Mouse (Mus musculus): ENCODE data around the gene Vgll4. TPM values are rescaled to one million over a fixed set of nuclear protein-coding genes. Genes with fewer than 3 reads are reported as not detected.
A peak's percentile ranks its signal among the peaks of the same experiment; 100 is the strongest.

The Vgll4 gene
- polyA plus RNA-seq, 1 experiment from 2014 or later: 74.3 TPM

DNA sequence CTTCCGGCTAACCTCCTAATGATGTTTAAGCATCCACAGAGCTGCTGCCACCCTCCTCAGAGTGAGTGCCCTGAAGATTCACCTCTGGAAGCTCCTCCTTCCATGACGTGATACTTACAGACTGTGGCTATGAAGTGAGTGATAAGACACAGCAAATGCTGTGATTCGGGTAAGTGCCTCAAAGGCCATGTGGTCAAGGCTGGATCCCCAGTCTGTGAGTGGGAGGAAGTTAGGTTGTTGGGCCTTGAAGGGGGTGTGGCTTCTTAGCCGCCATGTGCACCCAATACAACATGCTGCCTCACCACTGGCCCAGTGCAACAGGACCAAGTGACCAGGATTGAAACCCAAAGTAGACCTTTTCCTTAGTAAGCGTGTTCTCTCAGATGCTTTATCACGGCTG, 65.6 kb downstream of the Vgll4 start:
- Histone ChIP-seq H3K4me3 (no peak overlapping the region), H3K27ac (ENCODE audit: poor library complexity, severe bottlenecking) (0 out of 2 replicates have a peak overlapping the region, but pooled peaks have one; percentile 6), H3K9ac (no peak overlapping the region), H3K36me3 (peaks cover 5% of the 10 kb centered on the region; the same call in 1 of the 2 replicates), H3K4me1 (replicated peaks) (peaks cover 91% of the 10 kb centered on the region), H3K4me2 (no peak overlapping the region), H3K27me3 (replicated peaks) (no peaks in the 10 kb centered on the region), H3K9me3 (replicated peaks) (no peaks in the 10 kb centered on the region)
- 51% methylated on average over 6 of the region's 6 CpGs for WGBS
- ATAC-seq (ENCODE audit: insufficient number of reproducible peaks, low FRiP score): no peak

DNA sequence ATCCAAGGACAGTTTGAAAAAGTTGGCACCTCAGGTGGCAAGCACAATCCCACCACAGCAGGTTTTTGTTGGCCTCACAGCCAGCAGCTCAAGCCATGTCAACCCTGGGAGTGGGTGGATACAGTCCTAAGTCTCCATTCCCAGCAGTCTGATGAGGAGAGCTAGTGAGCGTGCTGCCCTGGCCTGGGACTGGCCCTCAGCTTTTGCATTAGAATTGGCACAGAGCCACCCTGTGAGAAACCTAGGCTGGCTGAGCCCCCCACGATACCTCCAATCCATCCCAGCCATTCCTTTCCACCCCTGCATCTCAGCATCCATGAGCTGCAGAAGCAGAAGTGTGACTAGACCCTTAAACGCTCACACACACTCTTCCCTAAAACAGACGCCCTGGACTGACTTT, 67.9 kb downstream of the Vgll4 start:
- Histone ChIP-seq H3K4me2 (peak overlapping the region; percentile 66), H3K27ac (ENCODE audit: poor library complexity, severe bottlenecking) (peak overlapping the region; percentile 88), H3K36me3 (peaks cover 3% of the 10 kb centered on the region), H3K9me3 (replicated peaks) (no peaks in the 10 kb centered on the region), H3K4me1 (replicated peaks) (peaks cover 91% of the 10 kb centered on the region), H3K9ac (peak overlapping the region; percentile 59), H3K4me3 (peak overlapping the region; percentile 18), H3K27me3 (replicated peaks) (no peaks in the 10 kb centered on the region)
- 8% methylated on average over 4 of the region's 4 CpGs for WGBS
- ATAC-seq (ENCODE audit: insufficient number of reproducible peaks, low FRiP score): no peak

- peak; percentile 83 for ATAC-seq (ENCODE audit: insufficient number of reproducible peaks, low FRiP score)
- Histone ChIP-seq H3K27ac (ENCODE audit: poor library complexity, severe bottlenecking) (peak overlapping the region; percentile 88), H3K36me3 (peaks cover 9% of the 10 kb centered on the region), H3K9me3 (replicated peaks) (no peaks in the 10 kb centered on the region), H3K4me1 (replicated peaks) (peaks cover 91% of the 10 kb centered on the region), H3K27me3 (replicated peaks) (no peaks in the 10 kb centered on the region), H3K9ac (peak overlapping the region; percentile 59; the same call in 1 of the 2 replicates), H3K4me3 (peak overlapping the region; percentile 18), H3K4me2 (peak overlapping the region; percentile 66)
- 1% methylated on average over 12 of the region's 12 CpGs for WGBS
These were observed 68.4 kb downstream of the Vgll4 start for GRCm38 (mm10) chr6:114901321-114901824.

DNA sequence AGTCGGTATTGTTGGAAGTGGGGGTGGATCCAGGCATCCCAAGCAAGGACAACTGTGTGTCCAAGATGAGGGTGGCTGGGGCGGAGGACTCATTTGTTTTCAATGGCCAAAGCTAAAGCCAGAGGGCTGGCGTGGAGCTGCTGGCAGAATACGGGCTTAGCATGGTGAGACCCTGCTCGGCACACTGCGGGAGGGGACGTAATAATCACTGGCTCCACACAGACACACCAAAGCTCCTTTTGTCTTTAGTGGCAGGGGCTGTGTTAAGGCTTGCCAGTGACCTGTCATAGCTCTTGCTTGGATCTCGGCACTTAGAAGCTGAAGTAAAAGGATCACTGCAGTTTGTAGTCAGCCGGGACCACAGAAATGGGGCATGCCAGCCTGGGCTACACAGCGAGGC, 69.6 kb downstream of the Vgll4 start:
- H3K27ac ChIP-seq (ENCODE audit: poor library complexity, severe bottlenecking): peak overlapping the region; percentile 75
- peaks cover 17% of the 10 kb centered on the region for H3K36me3 ChIP-seq
- peaks cover 91% of the 10 kb centered on the region for H3K4me1 ChIP-seq (replicated peaks)
- no peaks in the 10 kb centered on the region for H3K27me3 ChIP-seq (replicated peaks)
- H3K9ac ChIP-seq: no peak overlapping the region; the same call in 1 of the 2 replicates
- 37% methylated on average over 10 of the region's 10 CpGs for WGBS
- no peak for ATAC-seq (ENCODE audit: insufficient number of reproducible peaks, low FRiP score)
- H3K4me3 ChIP-seq: 0 out of 2 replicates have a peak overlapping the region, but pooled peaks have one; percentile 2
- peak overlapping the region; percentile 47 for H3K4me2 ChIP-seq
- no peaks in the 10 kb centered on the region; the same call in 1 of the 2 replicates for H3K9me3 ChIP-seq (replicated peaks)

DNA sequence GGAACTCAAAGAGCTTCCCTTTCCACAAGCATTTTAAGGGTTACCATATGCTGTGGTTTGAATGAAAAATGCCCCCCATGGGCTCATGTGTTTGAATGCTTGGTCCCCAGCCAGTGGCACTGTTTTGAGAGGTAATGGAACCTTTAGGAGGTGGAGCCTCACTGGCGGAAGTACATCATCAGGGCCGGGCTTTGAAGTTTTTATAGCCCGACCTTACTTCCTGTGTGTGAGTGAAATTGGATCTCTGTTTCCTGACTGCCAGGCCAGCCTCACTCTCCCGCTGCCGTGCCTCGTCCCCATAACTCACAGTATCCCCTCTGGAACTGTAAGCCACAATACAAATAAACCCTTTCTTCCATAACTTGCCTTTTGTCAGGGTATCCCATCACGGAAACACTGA, 70.1 kb downstream of the Vgll4 start:
- Histone ChIP-seq H3K4me3 (0 out of 2 replicates have a peak overlapping the region, but pooled peaks have one; percentile 2), H3K27ac (ENCODE audit: poor library complexity, severe bottlenecking) (peak overlapping the region; percentile 75), H3K27me3 (replicated peaks) (no peaks in the 10 kb centered on the region), H3K4me1 (replicated peaks) (peaks cover 90% of the 10 kb centered on the region), H3K9me3 (replicated peaks) (no peaks in the 10 kb centered on the region; the same call in 1 of the 2 replicates), H3K9ac (no peak overlapping the region), H3K36me3 (peaks cover 18% of the 10 kb centered on the region), H3K4me2 (peak overlapping the region; percentile 47)
- 23% methylated on average over 7 of the region's 7 CpGs for WGBS
- ATAC-seq (ENCODE audit: insufficient number of reproducible peaks, low FRiP score): no peak

DNA sequence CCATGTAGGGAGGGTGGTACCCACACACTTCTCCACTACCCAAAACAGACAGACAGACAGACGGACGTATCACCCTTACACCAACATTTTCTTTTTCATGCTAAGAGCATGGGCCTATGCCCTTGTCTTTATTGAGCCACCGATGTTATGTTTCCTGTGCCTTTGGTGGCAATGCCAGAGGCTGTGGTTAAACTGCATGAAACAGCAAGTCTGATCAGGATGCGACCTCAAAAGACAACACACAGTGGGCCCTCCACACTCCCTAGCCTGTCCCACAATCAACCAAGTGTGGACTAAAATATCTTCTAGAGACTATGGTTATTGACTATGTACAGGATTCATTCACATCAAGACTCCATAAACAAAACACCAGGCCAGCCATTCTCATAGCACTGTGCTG, 70.8 kb downstream of the Vgll4 start:
- H3K9me3 ChIP-seq (replicated peaks): no peaks in the 10 kb centered on the region; the same call in 1 of the 2 replicates
- no peak for ATAC-seq (ENCODE audit: insufficient number of reproducible peaks, low FRiP score)
- no peaks in the 10 kb centered on the region for H3K27me3 ChIP-seq (replicated peaks)
- H3K4me1 ChIP-seq (replicated peaks): peaks cover 90% of the 10 kb centered on the region
- H3K9ac ChIP-seq: no peak overlapping the region
- H3K4me3 ChIP-seq: no peak overlapping the region
- no peak overlapping the region for H3K27ac ChIP-seq (ENCODE audit: poor library complexity, severe bottlenecking)
- 89% methylated on average over 4 of the region's 4 CpGs for WGBS
- H3K4me2 ChIP-seq: no peak overlapping the region
- peaks cover 18% of the 10 kb centered on the region for H3K36me3 ChIP-seq

GRCm38 (mm10) chr6:114896281-114896680, 73.5 kb downstream of the Vgll4 start:
- Histone ChIP-seq H3K27me3 (replicated peaks) (no peaks in the 10 kb centered on the region), H3K27ac (ENCODE audit: poor library complexity, severe bottlenecking) (peak overlapping the region; percentile 25; the same call in 1 of the 2 replicates), H3K9ac (no peak overlapping the region), H3K4me1 (replicated peaks) (peaks cover 90% of the 10 kb centered on the region), H3K9me3 (replicated peaks) (no peaks in the 10 kb centered on the region; the same call in 1 of the 2 replicates), H3K36me3 (peaks cover 18% of the 10 kb centered on the region), H3K4me2 (no peak overlapping the region), H3K4me3 (no peak overlapping the region)
- ATAC-seq (ENCODE audit: insufficient number of reproducible peaks, low FRiP score): no peak
- WGBS: 36% methylated on average over 2 of the region's 2 CpGs

DNA sequence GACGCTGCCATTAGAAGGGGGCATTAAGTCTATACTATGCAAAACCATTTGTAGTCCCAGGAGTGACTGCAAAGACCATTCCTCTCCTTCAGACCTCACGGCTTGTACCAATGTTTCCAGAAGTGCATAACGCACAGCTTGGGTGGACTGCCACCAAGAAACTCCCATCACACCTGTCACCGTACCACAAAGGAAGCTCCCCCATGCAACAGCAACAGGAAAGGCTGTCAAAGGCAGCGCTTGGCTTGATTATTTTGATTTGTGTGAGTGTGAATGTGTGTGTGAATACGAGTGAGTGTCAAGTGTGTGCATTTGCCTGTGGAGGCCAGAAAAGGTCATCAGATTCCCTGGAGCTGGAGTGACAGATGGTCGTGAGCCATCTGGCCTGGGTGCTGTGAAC, 74.6 kb downstream of the Vgll4 start:
- H3K4me1 ChIP-seq (replicated peaks): peaks cover 92% of the 10 kb centered on the region
- no peak overlapping the region for H3K9ac ChIP-seq
- H3K4me2 ChIP-seq: no peak overlapping the region
- no peaks in the 10 kb centered on the region; the same call in 1 of the 2 replicates for H3K9me3 ChIP-seq (replicated peaks)
- peaks cover 20% of the 10 kb centered on the region for H3K36me3 ChIP-seq
- no peak overlapping the region for H3K27ac ChIP-seq (ENCODE audit: poor library complexity, severe bottlenecking)
- 91% methylated on average over 7 of the region's 7 CpGs for WGBS
- ATAC-seq (ENCODE audit: insufficient number of reproducible peaks, low FRiP score): no peak
- H3K4me3 ChIP-seq: no peak overlapping the region
- no peaks in the 10 kb centered on the region for H3K27me3 ChIP-seq (replicated peaks)

- Histone ChIP-seq H3K27ac (ENCODE audit: poor library complexity, severe bottlenecking) (no peak overlapping the region), H3K4me3 (no peak overlapping the region), H3K27me3 (replicated peaks) (no peaks in the 10 kb centered on the region), H3K4me1 (replicated peaks) (peaks cover 90% of the 10 kb centered on the region), H3K4me2 (no peak overlapping the region), H3K36me3 (peaks cover 23% of the 10 kb centered on the region), H3K9me3 (replicated peaks) (no peaks in the 10 kb centered on the region; the same call in 1 of the 2 replicates), H3K9ac (no peak overlapping the region)
- WGBS: 58% methylated on average over 4 of the region's 4 CpGs
- ATAC-seq (ENCODE audit: insufficient number of reproducible peaks, low FRiP score): no peak
These were observed 75.2 kb downstream of the Vgll4 start for GRCm38 (mm10) chr6:114894548-114895106.

- H3K4me2 ChIP-seq: peak overlapping the region; percentile 21; the same call in 1 of the 2 replicates
- peak overlapping the region; percentile 58 for H3K27ac ChIP-seq (ENCODE audit: poor library complexity, severe bottlenecking)
- H3K36me3 ChIP-seq: peaks cover 23% of the 10 kb centered on the region
- H3K27me3 ChIP-seq (replicated peaks): no peaks in the 10 kb centered on the region
- no peaks in the 10 kb centered on the region; the same call in 1 of the 2 replicates for H3K9me3 ChIP-seq (replicated peaks)
- peaks cover 87% of the 10 kb centered on the region for H3K4me1 ChIP-seq (replicated peaks)
- no peak overlapping the region for H3K4me3 ChIP-seq
- H3K9ac ChIP-seq: no peak overlapping the region
- WGBS: 59% methylated on average over 20 of the region's 20 CpGs
- peak; percentile 43; the same call in 1 of the 2 replicates for ATAC-seq (ENCODE audit: insufficient number of reproducible peaks, low FRiP score)
These were observed 76.2 kb downstream of the Vgll4 start for GRCm38 (mm10) chr6:114893427-114894209.

DNA sequence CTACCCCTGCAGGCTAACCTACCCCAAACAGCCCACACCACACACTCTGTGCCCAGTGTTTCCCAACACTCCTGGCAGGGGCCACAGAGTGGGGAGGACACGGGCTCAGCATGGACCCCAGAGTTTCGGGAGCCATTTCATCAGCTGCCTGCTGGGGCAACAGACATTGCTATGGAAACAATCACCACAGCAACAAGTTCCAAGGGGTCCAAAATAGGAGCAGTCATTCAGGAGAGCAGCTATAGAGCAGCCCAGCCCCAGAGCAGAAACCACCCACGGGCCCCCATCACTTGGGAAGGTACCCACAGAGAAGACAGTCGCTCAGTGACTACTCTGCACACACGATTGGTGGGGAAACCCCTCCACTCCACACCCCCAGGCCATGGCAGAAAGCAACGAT, 77.4 kb downstream of the Vgll4 start:
- Histone ChIP-seq H3K4me1 (replicated peaks) (peaks cover 93% of the 10 kb centered on the region), H3K4me2 (peak overlapping the region; percentile 23; the same call in 1 of the 2 replicates), H3K36me3 (peaks cover 26% of the 10 kb centered on the region), H3K4me3 (no peak overlapping the region), H3K27ac (ENCODE audit: poor library complexity, severe bottlenecking) (peak overlapping the region; percentile 68; the same call in 1 of the 2 replicates), H3K9me3 (replicated peaks) (no peaks in the 10 kb centered on the region; the same call in 1 of the 2 replicates), H3K27me3 (replicated peaks) (no peaks in the 10 kb centered on the region), H3K9ac (peak overlapping the region; percentile 37; the same call in 1 of the 2 replicates)
- WGBS: 34% methylated on average over 6 of the region's 6 CpGs
- ATAC-seq (ENCODE audit: insufficient number of reproducible peaks, low FRiP score): no peak

Data from heart, embryonic 12.5 days (tissue).